Mouse (Mus musculus): ENCODE results near the gene Tfap2c.

Tfap2c gene

DNA sequence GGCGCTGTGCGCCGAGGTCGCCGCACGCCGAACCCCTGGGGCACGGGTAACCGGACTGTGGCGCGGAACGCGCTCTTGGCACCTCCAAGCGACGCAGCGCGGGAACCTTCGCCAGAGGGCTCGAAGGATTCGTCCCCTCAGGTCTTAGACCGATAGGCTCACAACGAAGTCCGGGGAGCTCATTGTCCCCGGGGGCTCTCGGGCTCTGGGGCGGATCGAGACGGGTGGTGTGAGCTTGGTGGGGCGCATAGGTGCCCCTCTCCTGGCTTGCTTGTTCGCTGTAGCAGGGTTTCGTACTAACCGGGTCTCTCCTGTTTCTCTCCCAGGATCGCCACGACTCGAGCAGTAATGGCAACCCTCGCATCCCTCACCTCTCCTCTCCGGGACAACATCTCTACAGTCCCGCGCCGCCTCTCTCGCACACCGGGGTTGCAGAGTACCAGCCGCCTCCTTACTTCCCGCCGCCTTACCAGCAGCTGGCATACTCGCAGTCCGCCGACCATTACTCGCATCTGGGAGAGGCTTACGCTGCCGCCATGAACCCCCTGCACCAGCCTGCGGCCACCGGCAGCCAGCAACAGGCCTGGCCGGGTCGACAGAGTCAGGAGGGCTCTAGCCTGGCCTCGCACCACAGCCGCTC is 1.8 kb downstream of the Tfap2c start:
- no peak for DNase-seq (ENCODE audit: low spot score in 2 of 2)

DNA sequence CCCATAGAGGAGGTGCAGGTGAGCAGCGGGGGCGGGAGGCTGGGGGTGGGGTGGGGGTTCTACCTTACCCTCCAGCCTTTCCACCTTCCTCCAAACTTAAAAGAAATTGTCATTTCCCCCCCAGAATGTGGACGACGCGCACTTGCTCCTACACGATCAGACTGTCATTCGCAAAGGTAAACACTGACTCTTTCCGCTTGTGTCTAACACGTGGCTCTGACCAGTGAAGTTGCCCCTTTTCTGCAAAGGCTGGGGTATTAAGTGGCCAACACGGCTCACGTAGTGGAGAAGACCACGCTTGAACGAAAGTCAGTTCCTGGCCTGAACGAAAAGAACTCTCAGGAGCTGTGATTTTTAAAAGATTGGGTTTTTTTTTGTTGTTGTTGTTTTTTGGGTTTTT is 2.5 kb downstream of the Tfap2c start:
- no peak for DNase-seq (ENCODE audit: low spot score in 2 of 2)

- DNase-seq (ENCODE audit: low spot score in 2 of 2), result no peak
These were observed 3.3 kb downstream of the Tfap2c start for GRCm38 (mm10) chr2:172552666-172553065.

- no peak for DNase-seq (ENCODE audit: low spot score in 2 of 2)
These were observed 4.8 kb downstream of the Tfap2c start for GRCm38 (mm10) chr2:172554211-172554610.

DNA sequence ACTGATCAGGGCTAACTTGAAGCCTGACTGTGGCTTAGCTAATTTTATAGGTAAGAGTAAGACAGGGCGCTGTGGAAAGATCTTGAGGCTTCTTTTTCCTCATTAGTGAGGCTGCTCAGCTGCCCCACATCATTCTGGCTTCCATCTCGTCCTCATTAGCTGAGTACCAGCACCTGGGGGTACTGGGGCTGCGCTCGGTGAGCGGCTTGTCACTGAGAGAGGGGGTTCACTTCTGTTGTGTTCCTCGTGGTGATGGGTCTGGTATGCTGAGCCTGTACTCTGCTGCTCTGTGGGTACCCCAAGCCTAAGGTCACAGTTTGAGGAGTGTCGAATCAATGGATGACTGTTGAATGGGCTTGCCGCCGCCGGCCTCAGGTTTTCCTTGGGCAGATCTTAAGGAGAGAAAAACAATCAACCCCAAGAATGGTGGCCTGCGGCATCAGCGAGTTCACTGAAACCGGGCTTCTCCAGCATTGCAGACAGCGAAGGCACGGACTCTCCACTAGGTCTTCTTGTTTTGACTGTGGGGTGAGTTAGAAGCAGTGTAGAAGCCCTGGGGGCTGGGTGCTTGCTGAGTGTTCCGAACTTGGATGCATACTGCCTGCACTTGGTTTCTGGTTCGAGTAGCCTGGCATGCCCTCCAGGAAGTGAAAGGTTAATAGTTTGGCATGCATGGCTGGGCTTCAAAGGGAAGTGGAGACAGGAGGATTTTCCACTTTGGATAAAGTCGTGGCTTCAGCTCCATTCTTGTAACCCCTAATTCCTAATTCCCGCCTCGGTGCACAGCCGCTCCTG is 9.5 kb downstream of the Tfap2c start:
- no peak for DNase-seq (ENCODE audit: low spot score in 2 of 2)

GRCm38 (mm10) chr2:172561016-172561415 is 11.6 kb downstream of the Tfap2c start:
- DNase-seq (ENCODE audit: low spot score in 2 of 2), result no peak

DNA sequence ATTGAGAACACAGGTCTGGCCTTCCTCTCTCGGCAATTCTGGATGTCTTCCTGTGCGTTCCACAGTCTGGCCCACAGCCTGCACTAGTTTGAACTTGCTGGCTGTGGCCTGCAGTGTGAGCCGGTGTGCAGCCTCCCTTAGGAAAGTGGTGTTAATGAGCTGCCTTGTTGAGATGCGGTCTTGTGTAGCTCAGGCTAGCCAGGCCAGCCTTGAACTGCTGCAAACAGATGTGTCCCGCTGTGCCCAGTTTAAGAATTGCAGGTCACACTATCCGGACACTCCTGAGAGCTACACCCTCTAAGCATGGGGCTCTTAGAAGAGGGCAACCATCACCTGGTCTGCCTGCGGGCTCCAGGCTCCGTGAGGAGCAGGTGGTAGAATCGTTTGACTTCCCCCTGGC is 18.4 kb downstream of the Tfap2c start:
- no peak for DNase-seq (ENCODE audit: low spot score in 2 of 2)

DNA sequence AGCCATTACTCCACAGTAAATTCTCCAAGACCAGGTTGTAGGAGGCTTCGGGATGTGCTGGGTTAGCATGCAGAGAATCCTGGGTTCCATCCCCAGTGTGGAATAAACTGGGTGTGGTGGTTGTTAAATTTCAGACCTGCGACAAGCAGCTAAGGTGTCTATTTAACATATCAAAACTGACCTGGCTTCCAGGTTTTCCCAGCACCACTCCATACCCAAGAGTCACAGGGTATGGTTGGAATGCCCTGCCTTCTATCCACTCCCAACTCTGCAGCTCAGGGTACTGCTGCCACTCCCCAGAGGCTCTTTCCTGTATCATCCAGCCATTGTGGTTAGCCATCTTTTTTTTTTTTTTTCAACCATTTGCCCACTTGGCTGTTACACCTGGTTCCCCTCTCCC is 19.1 kb downstream of the Tfap2c start:
- DNase-seq (ENCODE audit: low spot score in 2 of 2), result no peak

DNA sequence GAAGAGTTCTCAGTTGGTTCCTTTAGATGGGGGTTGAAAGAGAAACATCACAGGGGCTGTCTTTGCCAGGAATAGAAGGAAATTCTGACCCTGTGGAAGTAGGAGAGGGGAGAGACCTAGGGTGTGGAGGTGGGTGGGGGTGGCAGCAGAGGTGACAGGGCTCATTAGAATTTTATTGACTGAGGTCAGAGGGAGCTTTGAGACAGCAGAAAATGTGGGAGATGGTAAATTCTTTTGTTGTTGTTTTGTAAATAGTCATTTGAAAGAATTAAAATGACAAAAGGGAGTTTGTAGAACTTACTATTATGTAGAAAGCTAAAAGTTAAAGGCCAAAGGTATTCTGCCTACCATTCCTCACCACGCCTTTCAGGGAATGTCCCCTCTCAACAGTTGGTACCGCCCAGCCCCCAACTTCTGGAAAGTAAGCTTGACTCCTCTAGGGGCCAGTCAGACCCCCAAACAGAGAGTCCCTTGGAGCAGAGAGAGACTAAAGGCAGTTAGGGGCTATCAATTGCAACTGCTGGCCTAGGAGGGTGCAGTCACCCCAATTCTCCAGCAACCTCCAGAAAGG is 27.9 kb downstream of the Tfap2c start:
- DNase-seq (ENCODE audit: low spot score in 2 of 2), result no peak

DNA sequence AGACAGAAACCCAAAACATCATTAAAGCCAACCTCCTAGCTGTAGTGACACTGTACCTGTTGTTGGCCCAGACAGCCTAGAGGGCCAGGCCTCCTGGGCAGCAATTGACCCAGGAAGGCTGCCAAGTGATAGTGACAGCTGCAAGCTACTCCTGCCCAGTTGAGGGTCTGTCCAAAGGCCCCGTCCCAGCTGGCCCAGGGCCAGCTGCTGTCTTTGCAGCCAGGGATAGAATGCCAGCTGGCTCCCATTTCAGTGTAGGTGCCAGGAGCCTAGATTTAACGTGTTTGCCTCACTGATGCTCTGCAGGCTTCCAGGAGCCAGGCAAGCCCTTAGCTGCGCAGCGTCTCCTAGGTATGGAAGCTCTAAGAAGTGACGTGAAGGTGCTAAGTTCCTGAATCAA is 29.8 kb downstream of the Tfap2c start:
- DNase-seq (ENCODE audit: low spot score in 2 of 2), result no peak

DNA sequence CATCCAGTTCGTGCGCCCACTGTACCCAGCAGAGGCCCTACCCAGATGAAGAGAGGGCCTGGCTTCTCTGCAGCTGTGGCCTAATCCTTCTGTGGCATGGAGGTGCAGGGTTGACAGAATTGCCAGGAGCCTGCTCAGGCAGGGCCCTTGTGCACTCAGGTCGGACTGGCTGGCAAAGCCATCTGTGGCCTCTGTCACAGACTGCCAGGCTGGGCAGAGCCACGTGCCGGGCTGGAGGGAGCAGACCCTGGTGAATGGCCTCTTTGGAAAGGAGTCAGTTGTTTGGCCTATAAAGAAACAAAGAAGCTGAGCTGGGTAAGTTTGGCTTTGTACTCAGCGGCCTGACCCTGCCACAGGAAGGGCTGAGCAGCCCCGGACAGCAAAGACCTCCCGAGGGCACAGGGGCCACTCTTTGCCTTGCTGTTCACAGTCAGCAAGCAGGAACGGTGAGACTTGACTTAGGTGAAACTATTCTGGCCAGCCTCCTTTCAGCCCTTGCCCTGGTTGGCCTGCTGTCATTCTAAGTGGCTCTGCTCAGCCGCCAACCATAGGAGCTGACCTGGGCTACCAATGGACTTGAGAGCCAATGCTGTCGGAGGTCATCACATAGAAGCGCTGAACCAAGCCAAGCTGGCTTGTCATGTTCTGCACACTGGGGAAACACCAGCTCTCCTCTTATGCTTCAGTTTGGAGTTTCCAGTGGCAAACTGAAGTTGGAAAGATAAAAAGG is 31.3 kb downstream of the Tfap2c start:
- no peak for DNase-seq (ENCODE audit: low spot score in 2 of 2)

GRCm38 (mm10) chr2:172583312-172583711 is 33.9 kb downstream of the Tfap2c start:
- no peak for DNase-seq (ENCODE audit: low spot score in 2 of 2)

DNA sequence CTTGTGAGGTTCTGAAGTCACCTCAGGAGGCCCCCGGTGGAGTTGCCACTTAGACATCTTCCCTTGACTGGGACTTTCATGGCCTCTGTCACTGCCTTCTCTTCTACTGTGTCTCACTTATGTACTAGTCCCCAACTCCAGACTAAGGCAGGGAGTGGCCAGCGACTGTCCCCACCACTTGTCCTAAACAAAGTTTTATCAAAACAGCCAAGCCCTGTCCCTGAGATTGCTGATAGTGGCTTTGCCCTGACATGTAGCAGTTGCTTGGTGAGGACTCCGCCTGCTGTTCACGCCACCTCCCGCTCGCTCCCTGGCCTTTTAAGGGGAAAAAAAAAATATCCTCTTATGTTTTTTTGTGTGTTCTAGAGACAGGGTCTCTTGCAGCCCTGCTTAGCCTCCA is 35.9 kb downstream of the Tfap2c start:
- no peak for DNase-seq (ENCODE audit: low spot score in 2 of 2)

- DNase-seq (ENCODE audit: low spot score in 2 of 2), result no peak
These were observed 39.7 kb downstream of the Tfap2c start for GRCm38 (mm10) chr2:172589048-172589447.

DNA sequence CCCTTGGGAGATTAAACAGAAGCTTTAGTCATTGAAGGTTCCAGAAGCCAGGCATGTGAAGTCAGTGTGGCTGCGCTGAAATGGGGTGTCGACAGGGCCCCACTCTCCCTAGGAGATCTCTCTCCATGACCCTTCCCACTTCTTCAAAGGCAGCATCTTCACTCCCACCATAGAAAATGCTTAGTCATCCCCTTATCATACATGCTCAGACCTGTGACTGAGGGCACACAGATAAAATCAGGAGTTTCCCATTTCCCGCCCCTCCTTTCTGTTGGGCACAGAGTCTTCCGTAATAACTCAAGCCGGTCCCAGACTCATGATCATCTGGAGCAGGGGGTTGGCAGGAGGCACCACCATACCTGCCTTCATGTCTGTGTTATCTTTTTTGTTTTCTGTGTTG is 41.4 kb downstream of the Tfap2c start:
- no peak for DNase-seq (ENCODE audit: low spot score in 2 of 2)

- DNase-seq (ENCODE audit: low spot score in 2 of 2), result no peak
These were observed 44.9 kb downstream of the Tfap2c start for GRCm38 (mm10) chr2:172594326-172594725.

DNA sequence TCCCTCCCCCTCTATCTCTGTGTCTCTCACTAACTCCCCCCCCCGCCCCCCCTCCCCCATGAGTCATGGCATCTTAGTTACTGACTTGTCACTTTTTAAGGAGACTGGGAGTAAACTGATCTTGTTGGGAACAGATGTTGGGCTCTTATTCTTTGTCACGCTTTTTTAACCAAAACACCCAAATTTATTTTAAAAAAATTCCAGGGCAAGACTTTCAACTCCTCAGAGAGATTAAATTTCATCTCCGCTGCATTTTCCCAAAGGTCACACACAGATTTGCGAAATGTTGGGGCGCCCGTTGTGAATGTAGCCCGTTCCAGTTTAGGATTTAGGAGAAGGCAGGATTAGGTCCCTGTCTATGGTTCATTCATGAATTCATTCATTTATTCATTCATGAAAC is 47.7 kb downstream of the Tfap2c start:
- DNase-seq (ENCODE audit: low spot score in 2 of 2), result no peak

- no peak for DNase-seq (ENCODE audit: low spot score in 2 of 2)
These were observed 48.5 kb downstream of the Tfap2c start for GRCm38 (mm10) chr2:172597881-172598280.

GRCm38 (mm10) chr2:172604625-172605024 is 55.2 kb downstream of the Tfap2c start:
- DNase-seq (ENCODE audit: low spot score in 2 of 2), result no peak

GRCm38 (mm10) chr2:172605642-172606041 is 56.2 kb downstream of the Tfap2c start:
- no peak for DNase-seq (ENCODE audit: low spot score in 2 of 2)

- no peak for DNase-seq (ENCODE audit: low spot score in 2 of 2)
These were observed 58.3 kb downstream of the Tfap2c start for GRCm38 (mm10) chr2:172607710-172608109.

Measured in spleen, postnatal 10 days (tissue).